Mouse (Mus musculus) liver, postnatal 0 days (tissue): ENCODE measurements around the gene Olfr705.

Experiments used
- CTCF ChIP-seq: sonication (generic); IDR thresholded peaks from 2 replicates; pipeline ENCODE4 v1.5.1; 2016; ENCODE audit warnings: antibody characterized with exemption, low read depth
- EP300 ChIP-seq: IDR thresholded peaks from 2 replicates; pipeline ENCODE4 v1.6.1; 2016; ENCODE audit warnings: antibody characterized with exemption, low read depth, mild to moderate bottlenecking

DNA sequence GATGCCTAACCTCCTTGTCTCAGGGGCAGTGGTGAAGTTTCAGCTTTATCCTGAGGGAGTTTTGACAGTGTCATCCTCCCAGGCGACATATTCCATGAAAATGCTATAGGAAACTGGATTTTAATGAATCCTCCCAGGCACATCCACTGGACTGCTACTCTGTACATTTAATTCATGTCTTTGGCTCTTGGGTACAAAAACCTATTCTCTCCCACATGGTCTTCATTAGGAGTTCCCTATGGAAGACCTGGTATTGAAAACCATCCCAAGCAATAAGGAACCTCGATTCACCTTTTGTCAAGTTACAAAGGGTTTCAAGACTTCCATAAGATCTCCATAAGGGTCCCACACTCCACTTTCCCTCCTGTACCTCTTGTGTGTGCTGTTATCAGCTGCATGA, 11.4 kb upstream of the Olfr705 start, which contains the start of gene Olfr706:
- no peak for TF ChIP-seq CTCF
- no peak for TF ChIP-seq EP300
